Mouse (Mus musculus): Measurements from ENCODE around the gene Sh2b1. TPM values are rescaled to one million over a fixed set of nuclear protein-coding genes. Genes with fewer than 3 reads are reported as not detected.
"Not testable (repeated sequence)": the region's sequence is repeated elsewhere in the genome, so short reads cannot be mapped to it uniquely, and the experiment has no call there.

The Sh2b1 gene
- polyA plus RNA-seq, 1 experiment from 2014 or later = 64.4 TPM

GRCm38 (mm10) chr7:126502023-126502741, 27.0 kb upstream of the Sh2b1 start:
- ATAC-seq = peak; percentile 77
- DNase-seq (ENCODE audit: low read depth, low spot score) = peak; percentile 80
- CTCF ChIA-PET = interaction anchor here (1.0 to 4.2 kb wide), 2 partner anchors 10 to 12 kb away, joined by 3 to 16 read pairs; no protein-coding TSS in a partner anchor
- no peak for TF ChIP-seq CTCF (IDR thresholded peaks at IDR 0.05)
- in situ Hi-C loops (cut with MboI; ENCODE audit: low pct_unique_long_range_greater_than_20kb) = no loop called here
- POLR2A ChIA-PET = interaction anchor here (1.0 to 3.9 kb wide), 3 partner anchors 10 to 19 kb away, joined by 7 to 23 read pairs (median 17); partner anchors contain the start of gene Tufm
- H3K27me3 ChIP-seq = no peaks in the 10 kb centered on the region

GRCm38 (mm10) chr7:126501684-126502022, 26.4 kb upstream of the Sh2b1 start:
- in situ Hi-C loops (cut with MboI; ENCODE audit: low pct_unique_long_range_greater_than_20kb) = no loop called here
- no peak for ATAC-seq
- TF ChIP-seq CTCF (IDR thresholded peaks at IDR 0.05) = no peak
- POLR2A ChIA-PET = interaction anchor here (1.0 to 3.9 kb wide), 3 partner anchors 10 to 18 kb away, joined by 7 to 23 read pairs (median 17); partner anchors contain the start of gene Tufm
- no peak for DNase-seq (ENCODE audit: low read depth, low spot score)
- no peaks in the 10 kb centered on the region for H3K27me3 ChIP-seq
- CTCF ChIA-PET = interaction anchor here (1.0 to 4.2 kb wide), 2 partner anchors 9 to 11 kb away, joined by 3 to 16 read pairs; no protein-coding TSS in a partner anchor

GRCm38 (mm10) chr7:126499416-126499815, 24.2 kb upstream of the Sh2b1 start:
- DNase-seq (ENCODE audit: low read depth, low spot score) = no peak
- ChIA-PET POLR2A (interaction anchor here (3.9 kb wide), 1 partner anchor 12 kb away, joined by 23 read pairs; the partner anchor contains the start of gene Tufm), CTCF (interaction anchor here (4.2 kb wide), 1 partner anchor 9 kb away, joined by 16 read pairs; no protein-coding TSS in a partner anchor)
- ATAC-seq = no peak
- in situ Hi-C loops (cut with MboI; ENCODE audit: low pct_unique_long_range_greater_than_20kb) = no loop called here
- H3K27me3 ChIP-seq = no peaks in the 10 kb centered on the region
- TF ChIP-seq CTCF (IDR thresholded peaks at IDR 0.05) = no peak

GRCm38 (mm10) chr7:126497966-126498365, 22.7 kb upstream of the Sh2b1 start:
- no peak for TF ChIP-seq CTCF (IDR thresholded peaks at IDR 0.05)
- H3K27me3 ChIP-seq = no peaks in the 10 kb centered on the region
- DNase-seq (ENCODE audit: low read depth, low spot score) (no peak), ATAC-seq (no peak)
- CTCF ChIA-PET = interaction anchor here (1.1 to 1.4 kb wide), 2 partner anchors 11 to 15 kb away, joined by 3 to 4 read pairs; partner anchors contain the start of gene Tufm
- in situ Hi-C loops (cut with MboI; ENCODE audit: low pct_unique_long_range_greater_than_20kb) = no loop called here
- POLR2A ChIA-PET = interaction anchor here (2.7 kb wide), 1 partner anchor 10 kb away, joined by 10 read pairs; the partner anchor contains the start of gene Tufm

- ChIA-PET CTCF (no interaction called here), POLR2A (interaction anchor here (0.7 to 2.7 kb wide), 2 partner anchors 8 to 52 kb away, joined by 3 to 10 read pairs; partner anchors contain the start of gene Tufm)
- DNase-seq (ENCODE audit: low read depth, low spot score) (no peak), ATAC-seq (no peak)
- no peaks in the 10 kb centered on the region for H3K27me3 ChIP-seq
- no peak for TF ChIP-seq CTCF (IDR thresholded peaks at IDR 0.05)
- in situ Hi-C loops (cut with MboI; ENCODE audit: low pct_unique_long_range_greater_than_20kb) = no loop called here
Measured at GRCm38 (mm10) chr7:126496475-126496874, 21.3 kb upstream of the Sh2b1 start.

GRCm38 (mm10) chr7:126494120-126494519, 18.9 kb upstream of the Sh2b1 start:
- no peak for ATAC-seq
- no peaks in the 10 kb centered on the region for H3K27me3 ChIP-seq
- POLR2A ChIA-PET = no interaction called here
- DNase-seq (ENCODE audit: low read depth, low spot score) = no peak
- no peak for TF ChIP-seq CTCF (IDR thresholded peaks at IDR 0.05)
- CTCF ChIA-PET = no interaction called here
- in situ Hi-C loops (cut with MboI; ENCODE audit: low pct_unique_long_range_greater_than_20kb) = no loop called here

GRCm38 (mm10) chr7:126491973-126492372, 16.7 kb upstream of the Sh2b1 start:
- ChIA-PET CTCF (no interaction called here), POLR2A (interaction anchor here (0.7 to 3.4 kb wide), 2 partner anchors 10 to 74 kb away, joined by 3 to 17 read pairs; partner anchors contain the start of genes Atxn2l and Eif3c)
- ATAC-seq (no peak), DNase-seq (ENCODE audit: low read depth, low spot score) (no peak)
- in situ Hi-C loops (cut with MboI; ENCODE audit: low pct_unique_long_range_greater_than_20kb) = no loop called here
- no peak for TF ChIP-seq CTCF (IDR thresholded peaks at IDR 0.05)
- H3K27me3 ChIP-seq = no peaks in the 10 kb centered on the region

- no peaks in the 10 kb centered on the region for H3K27me3 ChIP-seq
- POLR2A ChIA-PET = interaction anchor here (0.7 to 3.4 kb wide), 2 partner anchors 11 to 973 kb away, joined by 3 to 17 read pairs; partner anchors contain the start of gene Atxn2l
- ATAC-seq (no peak), DNase-seq (ENCODE audit: low read depth, low spot score) (no peak)
- TF ChIP-seq CTCF (IDR thresholded peaks at IDR 0.05) = no peak
- CTCF ChIA-PET = interaction anchor here (2.8 kb wide), 1 partner anchor 10 kb away, joined by 16 read pairs; no protein-coding TSS in a partner anchor
- in situ Hi-C loops (cut with MboI; ENCODE audit: low pct_unique_long_range_greater_than_20kb) = no loop called here
Measured at GRCm38 (mm10) chr7:126491005-126491404, 15.8 kb upstream of the Sh2b1 start.

- CTCF ChIA-PET; in situ Hi-C loops (cut with MboI; ENCODE audit: low pct_unique_long_range_greater_than_20kb); DNase-seq (ENCODE audit: low read depth, low spot score); ATAC-seq; H3K27me3 ChIP-seq: not testable (repeated sequence)
- POLR2A ChIA-PET = interaction anchor here (0.6 to 3.4 kb wide), 6 partner anchors 10 to 69 kb away, joined by 3 to 23 read pairs (median 4); partner anchors contain the start of gene Sh2b1
Measured at GRCm38 (mm10) chr7:126487617-126488385, 12.6 kb upstream of the Sh2b1 start.

- H3K27me3 ChIP-seq = no peaks in the 10 kb centered on the region
- peak; percentile 81 for DNase-seq (ENCODE audit: low read depth, low spot score)
- in situ Hi-C loops (cut with MboI; ENCODE audit: low pct_unique_long_range_greater_than_20kb) = no loop called here
- POLR2A ChIA-PET = interaction anchor here (0.6 to 3.4 kb wide), 7 partner anchors 9 to 785 kb away, joined by 3 to 23 read pairs (median 3); partner anchors contain the start of gene Sh2b1
- no peak for TF ChIP-seq CTCF (IDR thresholded peaks at IDR 0.05)
- peak; percentile 85 for ATAC-seq
- CTCF ChIA-PET = interaction anchor here (1.1 to 1.4 kb wide), 2 partner anchors 11 kb away, joined by 4 to 5 read pairs; partner anchors contain the start of gene Sh2b1
Measured at GRCm38 (mm10) chr7:126487052-126487483, 11.8 kb upstream of the Sh2b1 start, which contains the start of gene Tufm. TSS of gene Tufm (plus strand) at chr7:126487361.

Data from Patski (cell line).